Mouse (Mus musculus): Measurements from ENCODE around the gene Celf2.

Celf2 gene

DNA sequence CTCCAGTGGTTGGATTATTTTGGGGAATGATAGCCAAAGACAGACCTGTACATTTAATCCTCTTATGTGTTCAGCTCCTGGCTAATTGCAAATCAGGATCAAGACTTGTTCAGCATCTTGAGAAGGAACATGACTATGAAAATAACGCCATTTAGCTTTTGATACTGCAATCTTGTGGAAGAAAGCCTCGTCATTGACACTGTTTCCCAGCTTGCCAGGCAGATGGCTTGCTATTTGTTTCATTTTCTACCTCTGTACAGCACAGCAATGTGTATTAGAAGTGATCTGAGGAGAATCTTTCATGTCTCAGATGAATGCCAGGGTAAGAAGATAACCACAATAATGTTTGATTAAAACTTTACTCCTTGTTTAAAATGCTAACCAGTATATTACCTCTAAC is 315.9 kb downstream of the Celf2 start:
- DNase-seq (ENCODE audit: low read depth): no peak

DNA sequence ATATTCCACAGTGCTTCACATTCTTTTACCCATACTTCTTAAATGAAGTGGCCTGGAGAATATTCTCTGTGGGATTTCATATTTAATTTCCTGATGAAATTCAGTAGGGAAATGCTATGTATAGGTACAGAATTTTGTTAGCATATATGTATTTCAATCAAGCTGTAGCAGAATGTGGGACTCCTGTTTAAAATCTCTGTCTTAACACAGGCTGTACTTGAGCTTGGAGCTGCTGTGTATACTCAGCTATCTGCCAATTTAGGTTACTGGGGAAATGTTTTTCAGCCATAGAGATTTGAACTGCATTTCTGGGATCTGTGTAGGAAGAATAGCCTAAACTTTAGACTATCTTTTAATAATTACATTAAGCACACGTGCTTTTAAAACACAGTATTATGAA is 330.2 kb downstream of the Celf2 start:
- DNase-seq (ENCODE audit: low read depth): no peak

DNA sequence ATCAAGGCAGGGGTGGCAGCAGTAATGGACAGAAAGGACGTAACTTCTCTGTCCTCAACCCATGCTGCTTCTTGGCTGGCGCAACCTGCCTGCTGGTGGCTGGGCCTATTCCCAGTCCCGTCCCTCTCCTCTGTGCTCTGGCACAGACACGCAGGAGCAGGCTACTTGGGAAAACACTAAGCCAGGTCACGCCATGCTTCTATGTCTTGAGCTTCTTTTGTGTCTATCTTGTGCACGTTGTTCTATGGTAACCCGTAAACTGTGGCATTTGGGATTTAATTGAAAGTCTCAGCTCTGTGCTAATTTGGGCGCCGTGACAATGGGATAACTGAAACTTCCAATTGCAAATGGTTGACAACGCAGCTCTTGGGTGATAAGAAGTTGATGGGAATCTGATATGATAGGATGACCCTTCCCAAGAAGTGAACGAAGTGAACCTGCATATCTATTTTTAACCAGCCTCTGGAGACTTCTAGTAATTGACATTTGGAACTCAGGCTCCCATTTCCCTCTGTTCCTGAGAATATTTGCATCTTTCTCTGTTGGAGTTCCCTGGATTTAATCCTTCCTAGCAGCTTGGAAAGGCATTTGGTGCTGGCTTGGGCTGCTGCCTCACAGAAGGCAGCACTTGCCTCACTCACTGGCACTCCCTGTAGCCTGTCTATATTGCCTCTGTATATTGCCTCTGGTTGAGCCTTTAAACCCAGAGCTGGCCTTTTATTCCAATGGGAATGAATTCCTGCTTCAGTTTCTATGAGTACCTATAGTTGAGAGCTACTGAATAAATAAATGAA is 335.9 kb downstream of the Celf2 start:
- DNase-seq (ENCODE audit: low read depth): no peak

DNA sequence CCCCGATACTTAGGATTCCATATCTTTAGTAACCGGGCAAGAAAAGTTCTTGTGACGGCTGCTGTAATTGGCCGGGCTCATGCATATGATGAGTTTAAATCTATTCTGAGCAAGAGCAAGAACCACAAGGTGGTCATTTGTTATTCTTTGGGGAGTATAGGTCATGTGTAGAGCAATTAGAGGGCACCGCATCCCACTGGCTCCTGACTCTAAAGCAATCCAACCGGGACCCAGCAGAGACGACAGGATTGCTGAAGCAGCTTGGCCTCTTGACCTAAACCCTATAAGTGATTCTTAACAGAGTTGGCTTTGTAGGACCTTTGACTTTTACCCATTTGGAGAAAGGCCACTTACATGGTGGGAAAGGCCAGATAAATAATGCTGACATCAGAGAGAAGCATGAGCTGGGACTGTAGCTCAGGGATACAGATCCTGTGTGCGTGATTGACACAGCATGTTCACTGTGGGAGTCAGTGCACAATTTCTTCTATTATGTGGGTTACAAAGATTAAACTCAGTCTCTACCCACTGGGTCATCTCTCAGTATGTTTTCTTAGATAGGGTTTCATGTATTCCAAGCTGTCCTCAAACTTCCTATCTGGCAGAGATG is 338.2 kb downstream of the Celf2 start:
- no peak for DNase-seq (ENCODE audit: low read depth)

DNA sequence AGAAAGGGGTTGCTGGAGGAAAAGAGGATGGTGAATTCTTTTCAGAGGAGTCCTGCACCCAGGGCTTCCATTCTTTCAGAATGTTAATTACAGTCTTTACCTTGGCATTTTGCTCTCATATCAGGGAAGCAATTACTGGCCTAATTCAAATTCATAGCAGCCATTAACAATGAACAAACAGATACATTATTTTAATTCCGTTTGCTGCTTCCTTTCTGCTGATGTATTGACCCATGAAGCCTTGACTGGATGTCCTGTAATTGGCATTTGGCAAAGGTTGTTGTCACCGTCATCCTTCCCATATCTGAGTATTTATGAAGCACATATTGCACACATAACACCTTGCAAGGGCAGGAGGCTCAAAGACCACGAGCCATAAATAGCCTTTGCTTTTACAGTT is 343.6 kb downstream of the Celf2 start:
- no peak for DNase-seq (ENCODE audit: low read depth)

DNA sequence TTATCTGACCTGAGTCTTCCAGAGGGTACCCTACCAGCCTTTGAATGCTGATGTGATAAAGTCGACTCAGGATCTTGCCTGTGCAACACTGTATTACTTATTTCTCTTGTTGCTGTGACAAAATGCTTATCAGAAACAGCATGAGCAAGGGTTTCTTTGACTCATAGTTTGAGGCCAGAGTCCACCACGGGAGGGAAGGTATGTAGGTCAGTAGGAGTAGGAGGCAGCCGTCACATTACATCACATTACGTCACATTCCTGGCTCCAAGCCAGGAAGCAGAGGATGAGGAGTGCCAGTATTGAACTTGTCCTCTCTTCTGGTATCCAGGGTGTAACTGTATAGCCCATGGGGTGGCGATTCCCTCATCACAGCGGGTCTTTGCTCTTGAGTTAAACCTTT is 349.3 kb downstream of the Celf2 start:
- no peak for DNase-seq (ENCODE audit: low read depth)

DNA sequence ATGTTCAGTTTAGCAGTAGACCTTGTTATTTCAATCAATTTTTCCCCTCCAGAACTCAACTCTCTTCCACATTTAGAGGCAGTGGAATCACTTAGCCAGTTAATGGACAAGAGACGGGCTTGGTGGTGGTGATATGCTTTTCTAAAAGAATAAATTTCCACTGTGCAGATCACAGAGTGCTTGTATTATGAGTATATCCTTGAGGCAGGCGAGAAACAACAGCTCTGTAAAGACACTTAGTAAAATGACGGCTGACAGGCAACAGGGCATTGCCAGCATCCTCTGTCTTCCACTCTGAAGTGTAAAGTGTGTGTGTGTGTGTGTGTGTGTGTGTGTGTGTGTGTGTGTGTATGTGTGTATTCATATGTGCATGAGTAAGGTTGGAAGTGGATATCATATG is 362.1 kb downstream of the Celf2 start:
- no peak for DNase-seq (ENCODE audit: low read depth)

DNA sequence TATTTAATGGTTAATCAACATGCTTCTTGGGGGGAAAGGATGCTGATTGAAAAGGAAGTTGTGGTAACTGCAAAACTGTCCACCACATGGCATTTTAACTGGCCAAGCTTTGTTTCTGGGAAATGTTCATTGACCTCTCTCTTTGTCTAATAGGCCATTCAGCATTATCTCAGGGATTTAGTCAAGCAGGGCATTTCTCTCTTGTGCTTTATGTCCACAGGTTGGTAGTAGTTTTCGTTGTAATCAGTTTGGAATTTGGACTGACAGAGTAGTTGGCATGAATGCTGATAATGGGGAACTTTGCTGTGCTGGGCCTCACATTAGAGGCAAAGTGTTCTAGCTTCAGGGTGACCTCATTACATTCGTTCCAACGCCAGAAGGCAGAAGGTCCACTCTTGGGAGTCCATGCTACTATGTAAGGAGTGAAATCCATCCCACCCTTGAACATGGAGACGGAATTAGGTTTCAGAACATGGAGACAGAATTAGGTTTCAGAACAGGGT is 363.8 kb downstream of the Celf2 start:
- DNase-seq (ENCODE audit: low read depth): no peak

DNA sequence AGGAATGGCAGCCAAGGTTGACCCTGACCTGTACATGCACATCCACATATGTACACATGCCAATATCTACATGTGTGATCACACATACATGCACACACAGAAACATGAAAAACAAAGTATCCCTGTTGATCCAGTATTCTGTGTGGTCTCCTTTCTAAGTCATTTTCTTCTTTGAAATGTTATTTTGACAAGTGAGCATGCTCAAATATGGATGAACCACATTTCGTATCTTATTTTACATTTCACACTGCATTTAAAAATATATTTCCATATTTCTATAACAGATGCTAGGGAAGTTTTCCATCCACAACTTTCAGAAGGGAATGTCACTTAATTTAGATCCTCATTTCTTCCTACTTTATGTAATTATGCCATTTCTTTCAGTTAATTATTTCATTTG is 364.5 kb downstream of the Celf2 start:
- DNase-seq (ENCODE audit: low read depth): no peak

DNA sequence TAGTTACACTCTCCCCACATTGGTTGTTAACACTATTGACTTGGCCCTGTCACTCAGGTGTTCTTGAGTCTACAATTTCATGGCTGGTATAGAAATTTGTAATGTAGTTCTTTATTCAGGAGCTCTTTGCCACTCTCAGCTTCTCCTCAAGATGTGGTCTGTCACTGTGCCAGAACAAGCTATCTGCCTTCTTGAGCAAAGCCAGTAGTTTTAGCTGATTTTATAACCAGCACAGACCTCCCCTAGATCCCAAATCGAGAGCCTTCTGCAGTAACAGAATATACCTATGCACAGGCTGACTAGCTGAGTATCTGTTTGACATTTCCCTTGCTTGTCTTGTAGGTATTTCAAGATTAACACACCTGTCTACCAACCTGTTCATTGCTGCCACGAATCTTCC is 386.0 kb downstream of the Celf2 start:
- no peak for DNase-seq (ENCODE audit: low read depth)

DNA sequence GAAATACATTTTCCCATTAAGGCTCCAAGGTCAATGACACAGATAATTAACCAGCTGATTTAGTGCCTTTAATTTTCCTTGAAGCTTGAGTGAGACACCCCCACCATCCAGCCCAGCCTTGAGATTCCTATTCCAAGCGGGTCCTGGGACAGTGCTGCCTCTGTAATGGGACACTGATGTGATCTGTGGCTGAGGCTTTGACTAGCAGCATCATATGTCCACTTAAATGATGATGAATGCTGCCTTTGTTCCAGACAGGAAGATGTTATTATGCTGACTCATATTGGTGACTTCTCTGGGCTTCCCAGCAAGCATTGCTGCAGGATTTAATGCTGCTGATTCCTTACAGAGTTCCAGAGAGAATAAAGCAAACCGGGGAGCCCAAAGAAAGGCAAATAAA is 393.6 kb downstream of the Celf2 start:
- DNase-seq (ENCODE audit: low read depth): no peak

DNA sequence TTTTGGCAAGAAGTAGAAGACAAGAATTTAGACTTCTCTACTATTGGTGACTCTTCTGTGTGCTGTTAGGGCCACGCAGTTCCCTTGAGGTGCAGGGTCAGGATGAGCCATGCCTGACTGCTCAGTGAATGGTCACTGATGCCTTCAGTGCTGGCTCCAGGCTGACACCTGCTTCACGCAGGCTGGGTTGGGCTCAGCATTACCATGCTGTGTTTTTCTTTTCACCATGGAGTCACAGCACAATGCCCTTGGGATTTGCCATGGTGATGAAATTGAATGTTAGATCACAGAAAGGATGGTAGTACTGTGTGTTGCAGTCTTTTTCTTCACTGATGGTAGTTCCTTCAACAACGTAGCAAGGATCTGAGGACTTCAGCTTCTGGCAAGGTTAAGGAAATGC is 394.2 kb downstream of the Celf2 start:
- DNase-seq (ENCODE audit: low read depth): no peak

DNA sequence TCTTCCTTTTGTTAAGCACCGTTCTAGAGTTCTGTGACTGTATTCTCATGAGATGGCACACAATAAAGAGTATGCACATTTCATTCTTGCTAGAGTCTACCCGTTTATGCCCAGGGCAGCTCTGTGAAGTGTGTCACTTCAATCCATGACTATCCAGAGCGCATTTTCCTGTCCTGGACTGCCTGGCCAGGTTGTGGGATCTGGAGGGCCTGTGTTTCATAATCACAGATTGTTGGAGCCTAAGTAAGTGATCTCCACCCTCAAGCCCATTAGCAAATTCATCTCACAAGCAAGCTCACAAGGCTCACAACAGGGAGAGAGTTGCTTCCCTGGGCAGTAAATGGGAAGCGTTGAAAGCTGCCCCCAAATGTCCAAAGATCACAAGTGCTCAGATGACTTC is 395.6 kb downstream of the Celf2 start:
- no peak for DNase-seq (ENCODE audit: low read depth)

DNA sequence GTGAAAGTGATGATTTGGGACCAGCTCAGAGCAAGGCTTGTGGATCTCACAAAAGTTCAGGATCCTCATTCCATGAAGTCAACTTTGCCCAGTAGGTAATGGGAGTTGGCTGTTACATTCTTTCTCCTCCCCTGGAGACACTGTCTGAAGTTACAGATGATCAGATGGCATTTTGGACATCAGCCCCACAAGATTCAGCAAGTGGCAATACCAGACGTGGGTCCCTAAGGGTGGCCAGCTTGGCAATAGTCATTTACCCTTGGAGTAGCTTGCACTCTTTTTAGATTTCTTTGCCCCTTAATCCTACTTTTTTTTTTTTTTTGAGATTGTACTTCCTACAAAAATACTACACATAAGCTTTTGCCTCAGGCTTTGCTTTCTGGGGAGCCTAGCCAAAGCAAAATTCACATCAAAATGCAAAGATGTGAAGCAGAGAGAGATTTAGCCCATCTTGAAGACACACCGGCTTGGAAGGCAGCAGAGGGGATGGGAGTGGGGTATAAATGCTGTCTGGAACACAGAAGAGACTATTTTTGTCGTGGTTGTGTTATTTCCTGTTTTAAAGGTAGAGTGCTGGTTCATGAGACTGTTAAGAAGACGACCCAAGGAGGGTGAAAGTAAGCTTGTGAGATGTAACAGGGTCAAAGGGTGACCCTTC is 397.1 kb downstream of the Celf2 start:
- DNase-seq (ENCODE audit: low read depth): no peak

DNA sequence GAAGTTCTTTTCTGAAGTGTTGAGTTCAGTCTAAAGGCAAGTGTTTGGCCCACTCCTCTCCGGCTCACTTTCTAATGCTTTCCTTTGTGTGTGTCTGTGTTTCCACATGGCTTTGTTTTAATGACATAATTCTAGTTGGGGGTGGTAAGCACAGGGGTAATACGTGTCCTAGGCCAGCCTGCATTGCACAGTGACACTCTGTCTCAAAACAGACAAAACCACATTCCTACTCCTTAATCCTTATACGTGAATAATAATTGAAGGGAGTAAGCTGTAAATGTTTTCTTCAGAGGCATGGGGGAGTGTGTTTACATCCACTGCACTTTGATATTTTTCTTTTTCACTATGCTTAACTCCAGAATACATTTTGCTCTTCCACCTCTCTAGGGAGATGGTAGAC is 415.9 kb downstream of the Celf2 start:
- DNase-seq (ENCODE audit: low read depth): no peak

DNA sequence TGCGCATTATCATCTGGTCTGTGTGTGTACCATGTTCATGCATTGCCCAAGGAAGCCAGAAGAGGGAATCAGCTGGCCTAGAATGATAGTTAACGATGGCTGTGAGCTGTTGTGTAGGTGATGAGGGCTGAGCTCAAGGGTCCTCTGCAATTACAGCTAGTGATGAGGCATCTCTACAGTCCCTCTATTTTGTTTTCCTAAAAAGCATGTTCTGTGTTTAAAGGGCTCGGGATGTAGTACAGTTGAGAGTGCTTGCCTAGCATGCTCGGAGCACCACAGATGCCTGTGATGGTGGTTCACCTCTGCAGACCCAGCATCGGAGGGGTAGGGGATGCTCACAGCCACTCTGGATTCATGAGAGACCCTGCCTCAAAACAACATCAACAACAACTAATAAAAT is 416.7 kb downstream of the Celf2 start:
- no peak for DNase-seq (ENCODE audit: low read depth)

DNA sequence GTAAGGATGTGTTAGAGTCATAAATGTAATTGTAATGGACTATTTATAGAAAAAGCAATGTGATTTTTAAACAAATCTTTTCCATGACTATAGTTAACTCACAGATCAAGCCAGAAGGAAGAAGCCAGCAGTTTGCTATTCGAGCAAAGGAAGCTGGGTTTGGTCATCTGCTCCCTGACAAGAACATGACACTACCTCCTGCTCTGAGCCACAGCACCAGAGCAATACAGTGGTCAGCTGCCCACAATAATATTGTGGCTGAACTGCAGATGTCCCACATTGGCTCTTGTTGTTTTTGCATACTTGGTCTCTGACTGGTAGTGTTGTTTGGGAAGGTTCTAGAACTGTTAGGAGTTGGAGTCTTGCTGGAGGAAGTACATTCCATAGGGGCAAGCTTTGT is 418.9 kb downstream of the Celf2 start:
- DNase-seq (ENCODE audit: low read depth): no peak

DNA sequence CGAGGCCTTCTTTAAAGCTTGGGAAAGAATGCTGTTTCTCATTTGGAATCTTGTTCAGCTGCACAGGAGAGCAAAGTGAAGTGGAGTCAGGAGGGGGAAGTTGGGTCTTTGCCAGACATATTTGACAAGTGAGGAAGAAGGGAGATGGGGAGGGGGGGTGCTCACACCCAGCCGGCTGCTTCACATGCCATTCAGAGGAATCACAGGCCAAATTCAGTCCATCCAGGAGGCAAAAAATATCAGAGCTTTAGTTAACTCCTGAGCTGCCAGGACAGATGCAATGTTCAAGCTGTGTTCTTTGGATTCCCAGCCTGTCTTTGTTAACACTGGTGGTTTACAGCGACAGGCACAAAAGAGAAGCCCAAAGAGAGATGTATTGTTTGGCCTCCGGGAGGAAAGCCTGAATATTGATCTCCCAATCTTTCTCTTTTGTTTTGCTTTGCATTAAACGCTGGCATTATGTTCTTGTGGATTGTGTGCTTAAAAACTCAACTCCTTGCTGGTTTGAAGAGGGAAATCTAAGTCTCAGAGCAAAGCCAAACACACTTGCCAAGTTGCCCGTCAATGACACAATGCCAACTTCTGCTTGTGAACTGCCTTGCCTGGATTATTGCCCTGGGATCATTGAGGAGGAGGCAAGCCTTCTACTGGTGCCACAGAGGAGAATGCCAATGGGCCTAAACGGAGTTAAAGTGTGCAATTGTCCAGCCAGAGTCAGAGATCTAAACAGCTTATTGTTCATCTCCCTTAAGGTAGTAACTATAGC is 420.1 kb downstream of the Celf2 start:
- no peak for DNase-seq (ENCODE audit: low read depth)

DNA sequence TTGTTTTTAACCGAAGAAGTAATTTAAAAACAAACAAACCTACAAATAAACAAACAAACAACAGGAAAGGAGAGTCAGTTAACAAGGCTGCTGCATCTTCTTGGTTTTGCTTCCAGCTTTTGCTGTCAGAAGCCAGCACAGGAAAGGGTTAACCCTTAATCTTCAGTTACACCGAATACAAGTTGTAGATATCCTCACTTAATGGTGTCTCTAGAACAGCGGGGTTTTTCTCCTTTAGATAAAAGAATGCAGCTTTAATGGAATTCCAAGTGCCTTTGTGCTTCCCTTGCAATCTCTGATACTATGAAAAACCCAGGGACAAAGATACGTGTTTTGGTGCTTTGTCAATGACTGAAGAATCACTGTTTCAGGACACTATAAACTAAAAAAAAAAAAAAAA is 420.8 kb downstream of the Celf2 start:
- DNase-seq (ENCODE audit: low read depth): no peak

DNA sequence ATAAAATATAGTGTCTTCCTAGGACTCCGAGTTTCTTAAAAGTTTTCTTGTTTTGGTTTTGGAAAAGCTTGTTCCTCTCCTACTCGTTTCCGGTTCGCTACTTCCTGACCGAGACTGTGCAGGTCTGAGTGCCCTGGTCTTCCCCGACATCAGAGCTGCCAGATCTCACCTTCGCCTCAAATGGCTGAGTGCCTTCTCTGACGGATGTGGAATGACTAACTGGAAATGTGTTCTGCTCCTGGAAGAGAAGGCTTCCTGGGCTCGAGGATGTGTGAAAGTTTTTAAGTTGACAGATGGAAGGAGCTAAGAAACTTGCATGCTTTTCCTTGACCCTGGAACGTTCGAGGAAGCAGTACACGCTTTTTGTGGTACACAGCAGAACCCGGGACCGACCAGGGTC is 421.9 kb downstream of the Celf2 start:
- DNase-seq (ENCODE audit: low read depth): no peak

DNA sequence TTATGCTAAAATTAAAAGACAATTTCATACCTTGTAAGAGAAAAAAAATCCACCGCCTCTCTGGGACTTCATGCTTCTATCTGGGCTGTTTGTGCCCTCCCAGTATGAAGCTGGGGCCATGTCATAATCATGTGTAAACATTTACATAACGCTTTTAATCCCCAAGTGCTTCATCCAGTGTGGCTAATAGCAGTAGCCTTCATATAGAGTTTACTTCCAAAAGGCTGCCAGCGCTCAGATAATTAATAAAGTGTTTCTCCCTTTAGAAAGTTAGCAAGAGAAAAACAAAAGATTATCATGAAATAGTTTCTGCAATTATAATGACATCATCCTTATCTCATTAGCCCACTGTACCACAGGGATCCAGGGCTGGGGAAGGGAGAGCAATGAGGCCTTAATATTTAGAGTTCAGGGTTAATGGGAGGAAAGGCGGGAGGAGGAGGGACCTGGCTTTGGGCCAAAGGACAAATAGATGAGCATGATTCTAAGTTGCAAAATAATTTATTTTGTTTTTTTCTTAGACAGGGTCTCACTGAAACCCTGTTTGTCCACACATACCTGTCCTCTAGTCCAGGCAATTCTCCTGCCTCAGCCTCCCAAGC is 425.8 kb downstream of the Celf2 start:
- DNase-seq (ENCODE audit: low read depth): no peak

DNA sequence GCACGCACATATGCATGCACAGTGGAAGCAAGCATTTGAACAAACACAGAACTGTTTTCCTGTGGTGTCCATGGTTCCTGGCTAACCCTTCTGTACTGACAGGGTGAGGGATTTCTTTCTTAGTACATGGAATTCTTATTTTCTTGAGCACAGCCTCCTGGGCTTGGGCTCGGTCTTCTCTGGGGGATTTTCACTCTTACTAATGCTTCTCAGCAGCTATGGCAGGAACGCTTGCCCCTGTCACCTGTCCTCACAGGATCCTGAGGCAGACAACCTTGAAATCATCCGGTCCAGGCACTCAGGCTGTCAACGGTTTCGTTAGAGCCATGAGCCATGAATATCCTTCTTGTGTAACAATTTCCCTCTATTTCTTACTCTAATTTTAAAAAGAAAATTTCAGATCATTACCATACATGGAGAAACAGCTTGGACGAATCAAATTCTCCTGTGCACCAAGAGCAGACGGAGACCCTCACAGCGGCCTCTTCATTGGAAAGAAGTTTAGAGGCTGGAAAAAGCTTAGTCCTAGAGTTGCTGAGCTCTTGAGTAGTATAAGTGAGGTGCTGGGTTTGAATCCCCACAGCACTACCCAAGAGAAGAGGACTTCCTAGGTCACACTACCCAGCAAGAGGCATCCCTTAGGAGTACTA is 426.9 kb downstream of the Celf2 start:
- no peak for DNase-seq (ENCODE audit: low read depth)
